8 mouse cellular contexts compared by ENCODE assay signal in genomic region chr19:51201391-51201790, GRCm38 (mm10).
DNase-seq lines count a peak whose midpoint lies in the region.

No protein-coding gene starts in this region.

- peak; percentile 4 to 57 for DNase-seq in adrenal gland, adult (ENCODE audit: inconsistent age in 2 of 2, low spot score in 1 of 2)
- DNase-seq in adrenal gland, postnatal 4 days (ENCODE audit: low spot score in 2 of 2), result no peak
- peak; percentile 11 for DNase-seq in lung, postnatal 10 days
- no peak for DNase-seq in lung, adult 18-20 months
- peak; percentile 9 for DNase-seq in embryo, embryonic 11.5 days (ENCODE audit: low read depth, low spot score)
- peak; percentile 4 to 34 for DNase-seq in layer of hippocampus, adult 8-10 months (ENCODE audit: low spot score in 2 of 2)
- DNase-seq in right cerebral cortex, postnatal 25 days, result peak; percentile 4
- no peak for DNase-seq in spleen, postnatal 4 days (ENCODE audit: low spot score in 2 of 2)

Comparison
In these comparisons a context has a peak if more than half of its experiments do, and no peak if none do; other contexts are left out.
1. DNase-seq: peak in adrenal gland, adult (2 of 2), lung, postnatal 10 days (single experiment), embryo, embryonic 11.5 days (single experiment), layer of hippocampus, adult 8-10 months (2 of 2) and right cerebral cortex, postnatal 25 days (single experiment); none in adrenal gland, postnatal 4 days (0 of 2), lung, adult 18-20 months (0 of 2) and spleen, postnatal 4 days (0 of 2).